Mouse (Mus musculus): Measurements from ENCODE around the gene Abr. TPM values are rescaled to one million over a fixed set of nuclear protein-coding genes. Genes with fewer than 3 reads are reported as not detected.
A peak's percentile ranks its signal among the peaks of the same experiment; 100 is the strongest.

The Abr gene
- polyA plus RNA-seq, 1 experiment from 2014 or later = 29.9 TPM

GRCm38 (mm10) chr11:76469311-76469998 is 152.7 kb downstream of the Abr start:
- Histone ChIP-seq H3K4me3 (no peak overlapping the region), H3K27ac (ENCODE audit: poor library complexity, severe bottlenecking) (peak overlapping the region; percentile 73), H3K4me1 (replicated peaks) (peaks cover 50% of the 10 kb centered on the region), H3K4me2 (no peak overlapping the region), H3K9me3 (replicated peaks) (no peaks in the 10 kb centered on the region), H3K27me3 (replicated peaks) (no peaks in the 10 kb centered on the region), H3K9ac (peak overlapping the region; percentile 42; the same call in 1 of the 2 replicates), H3K36me3 (peaks cover 11% of the 10 kb centered on the region)
- ATAC-seq (ENCODE audit: insufficient number of reproducible peaks, low FRiP score) = no peak
- 55% methylated on average over 11 of the region's 11 CpGs for WGBS

- Histone ChIP-seq H3K27me3 (replicated peaks) (no peaks in the 10 kb centered on the region), H3K4me2 (peak overlapping the region; percentile 27), H3K9me3 (replicated peaks) (no peaks in the 10 kb centered on the region), H3K4me1 (replicated peaks) (peaks cover 61% of the 10 kb centered on the region), H3K36me3 (peaks cover 22% of the 10 kb centered on the region), H3K27ac (ENCODE audit: poor library complexity, severe bottlenecking) (peak overlapping the region; percentile 73), H3K9ac (no peak overlapping the region), H3K4me3 (no peak overlapping the region)
- peak; percentile 70 for ATAC-seq (ENCODE audit: insufficient number of reproducible peaks, low FRiP score)
- 10% methylated on average over 6 of the region's 6 CpGs for WGBS
Observed at GRCm38 (mm10) chr11:76468347-76468746, 153.8 kb downstream of the Abr start.

GRCm38 (mm10) chr11:76467487-76468005 is 154.6 kb downstream of the Abr start:
- Histone ChIP-seq H3K27ac (ENCODE audit: poor library complexity, severe bottlenecking) (no peak overlapping the region), H3K4me3 (no peak overlapping the region), H3K36me3 (peaks cover 30% of the 10 kb centered on the region), H3K4me2 (peak overlapping the region; percentile 27), H3K4me1 (replicated peaks) (peaks cover 61% of the 10 kb centered on the region), H3K9me3 (replicated peaks) (no peaks in the 10 kb centered on the region), H3K27me3 (replicated peaks) (no peaks in the 10 kb centered on the region), H3K9ac (peak overlapping the region; percentile 26; the same call in 1 of the 2 replicates)
- WGBS = 24% methylated on average over 8 of the region's 8 CpGs
- 0 out of 2 replicates have a peak, but pooled peaks have one; percentile 12 for ATAC-seq (ENCODE audit: insufficient number of reproducible peaks, low FRiP score)

- Histone ChIP-seq H3K36me3 (peaks cover 34% of the 10 kb centered on the region), H3K27me3 (replicated peaks) (no peaks in the 10 kb centered on the region), H3K4me3 (no peak overlapping the region), H3K9ac (peak overlapping the region; percentile 26; the same call in 1 of the 2 replicates), H3K4me2 (no peak overlapping the region), H3K4me1 (replicated peaks) (peaks cover 61% of the 10 kb centered on the region), H3K27ac (ENCODE audit: poor library complexity, severe bottlenecking) (no peak overlapping the region), H3K9me3 (replicated peaks) (no peaks in the 10 kb centered on the region)
- WGBS = 35% methylated on average over 10 of the region's 10 CpGs
- ATAC-seq (ENCODE audit: insufficient number of reproducible peaks, low FRiP score) = no peak
Observed at GRCm38 (mm10) chr11:76467073-76467472, 155.0 kb downstream of the Abr start.

GRCm38 (mm10) chr11:76465879-76466278 is 156.2 kb downstream of the Abr start:
- H3K4me3 ChIP-seq = no peak overlapping the region
- no peaks in the 10 kb centered on the region for H3K27me3 ChIP-seq (replicated peaks)
- peaks cover 66% of the 10 kb centered on the region for H3K4me1 ChIP-seq (replicated peaks)

GRCm38 (mm10) chr11:76461696-76462095 is 160.4 kb downstream of the Abr start:
- no peak overlapping the region for H3K4me2 ChIP-seq
- no peaks in the 10 kb centered on the region for H3K27me3 ChIP-seq (replicated peaks)
- H3K36me3 ChIP-seq = peaks cover 50% of the 10 kb centered on the region
- H3K4me1 ChIP-seq (replicated peaks) = peaks cover 36% of the 10 kb centered on the region
- H3K9me3 ChIP-seq (replicated peaks) = no peaks in the 10 kb centered on the region
- 81% methylated on average over 5 of the region's 5 CpGs for WGBS
- H3K27ac ChIP-seq (ENCODE audit: poor library complexity, severe bottlenecking) = no peak overlapping the region
- no peak overlapping the region for H3K9ac ChIP-seq
- ATAC-seq (ENCODE audit: insufficient number of reproducible peaks, low FRiP score) = no peak
- no peak overlapping the region for H3K4me3 ChIP-seq

More at GRCm38 (mm10) chr11:76465879-76466278, 156.2 kb downstream of the Abr start:
- no peak overlapping the region for H3K27ac ChIP-seq (ENCODE audit: poor library complexity, severe bottlenecking)
- WGBS = 63% methylated on average over 4 of the region's 4 CpGs
- no peak for ATAC-seq (ENCODE audit: insufficient number of reproducible peaks, low FRiP score)
- H3K4me2 ChIP-seq = no peak overlapping the region
- H3K9me3 ChIP-seq (replicated peaks) = no peaks in the 10 kb centered on the region
- H3K36me3 ChIP-seq = peaks cover 35% of the 10 kb centered on the region
- H3K9ac ChIP-seq = no peak overlapping the region

- H3K9me3 ChIP-seq (replicated peaks) = no peaks in the 10 kb centered on the region
- H3K36me3 ChIP-seq = peaks cover 50% of the 10 kb centered on the region
- H3K4me2 ChIP-seq = no peak overlapping the region
- H3K9ac ChIP-seq = no peak overlapping the region
- 50% methylated on average over 6 of the region's 6 CpGs for WGBS
- no peaks in the 10 kb centered on the region for H3K27me3 ChIP-seq (replicated peaks)
- H3K4me3 ChIP-seq = no peak overlapping the region
- H3K4me1 ChIP-seq (replicated peaks) = peaks cover 38% of the 10 kb centered on the region
- 0 out of 2 replicates have a peak, but pooled peaks have one; percentile 10 for ATAC-seq (ENCODE audit: insufficient number of reproducible peaks, low FRiP score)
- H3K27ac ChIP-seq (ENCODE audit: poor library complexity, severe bottlenecking) = no peak overlapping the region
Observed at GRCm38 (mm10) chr11:76461201-76461600, 160.9 kb downstream of the Abr start.

- Histone ChIP-seq H3K36me3 (peaks cover 64% of the 10 kb centered on the region), H3K4me2 (no peak overlapping the region), H3K27ac (ENCODE audit: poor library complexity, severe bottlenecking) (no peak overlapping the region), H3K27me3 (replicated peaks) (no peaks in the 10 kb centered on the region), H3K9me3 (replicated peaks) (no peaks in the 10 kb centered on the region), H3K9ac (no peak overlapping the region), H3K4me3 (no peak overlapping the region), H3K4me1 (replicated peaks) (peaks cover 28% of the 10 kb centered on the region)
- no peak for ATAC-seq (ENCODE audit: insufficient number of reproducible peaks, low FRiP score)
- 60% methylated on average over 3 of the region's 3 CpGs for WGBS
Observed at GRCm38 (mm10) chr11:76459489-76459888, 162.6 kb downstream of the Abr start.

- ATAC-seq (ENCODE audit: insufficient number of reproducible peaks, low FRiP score) = no peak
- Histone ChIP-seq H3K27ac (ENCODE audit: poor library complexity, severe bottlenecking) (no peak overlapping the region), H3K27me3 (replicated peaks) (no peaks in the 10 kb centered on the region), H3K9me3 (replicated peaks) (no peaks in the 10 kb centered on the region), H3K4me1 (replicated peaks) (peaks cover 21% of the 10 kb centered on the region), H3K4me3 (no peak overlapping the region), H3K9ac (no peak overlapping the region), H3K36me3 (peaks cover 64% of the 10 kb centered on the region), H3K4me2 (no peak overlapping the region)
- 75% methylated on average over 9 of the region's 9 CpGs for WGBS
Observed at GRCm38 (mm10) chr11:76458730-76459129, 163.4 kb downstream of the Abr start.

GRCm38 (mm10) chr11:76456897-76457296 is 165.2 kb downstream of the Abr start:
- Histone ChIP-seq H3K27ac (ENCODE audit: poor library complexity, severe bottlenecking) (no peak overlapping the region), H3K4me2 (no peak overlapping the region), H3K27me3 (replicated peaks) (no peaks in the 10 kb centered on the region), H3K4me1 (replicated peaks) (peaks cover 17% of the 10 kb centered on the region), H3K4me3 (no peak overlapping the region), H3K9me3 (replicated peaks) (no peaks in the 10 kb centered on the region), H3K36me3 (peaks cover 57% of the 10 kb centered on the region), H3K9ac (no peak overlapping the region)
- 70% methylated on average over 10 of the region's 10 CpGs for WGBS
- no peak for ATAC-seq (ENCODE audit: insufficient number of reproducible peaks, low FRiP score)

GRCm38 (mm10) chr11:76456233-76456632 is 165.9 kb downstream of the Abr start:
- Histone ChIP-seq H3K4me1 (replicated peaks) (peaks cover 14% of the 10 kb centered on the region), H3K27ac (ENCODE audit: poor library complexity, severe bottlenecking) (no peak overlapping the region), H3K4me3 (no peak overlapping the region), H3K27me3 (replicated peaks) (no peaks in the 10 kb centered on the region), H3K36me3 (peaks cover 58% of the 10 kb centered on the region), H3K9me3 (replicated peaks) (no peaks in the 10 kb centered on the region), H3K4me2 (no peak overlapping the region), H3K9ac (no peak overlapping the region)
- 0 out of 2 replicates have a peak, but pooled peaks have one; percentile 46 for ATAC-seq (ENCODE audit: insufficient number of reproducible peaks, low FRiP score)
- 20% methylated on average over 6 of the region's 6 CpGs for WGBS

Data from heart, embryonic 12.5 days (tissue).